Mouse (Mus musculus): ENCODE data around the gene Ttc7.

- TF ChIP-seq CTCF (IDR thresholded peaks at IDR 0.05; ENCODE audit: borderline replicate concordance, insufficient read depth, low read depth, low read length) (no peak), POLR2A (IDR thresholded peaks at IDR 0.05; ENCODE audit: borderline replicate concordance, insufficient read depth, low read length) (no peak)
Measured at GRCm38 (mm10) chr17:87335152-87335551, 52.5 kb downstream of the Ttc7 start.

All from cerebellum, adult 2 months (tissue).